Mouse (Mus musculus): ENCODE data around the gene Map3k15.

- peak; percentile 38; the same call in 1 of the 2 replicates for TF ChIP-seq POLR2A (IDR thresholded peaks at IDR 0.05; ENCODE audit: borderline replicate concordance, extremely low read depth, insufficient read depth, insufficient read length, poor library complexity, severe bottlenecking)
- TF ChIP-seq CTCF (IDR thresholded peaks at IDR 0.05; ENCODE audit: borderline replicate concordance, extremely low read depth, insufficient read depth, insufficient read length): no peak
Measured at GRCm38 (mm10) chrX:160137861-160138717, 149.9 kb downstream of the Map3k15 start, which contains the start of gene Pdha1.

All from brain, embryonic 14.5 days (tissue).